Mouse (Mus musculus) heart, embryonic 13.5 days (tissue): ENCODE data around the gene Pirb. TPM values are rescaled to one million over a fixed set of nuclear protein-coding genes. Genes with fewer than 3 reads are reported as not detected.
A peak's percentile ranks its signal among the peaks of the same experiment; 100 is the strongest.
"Not testable (repeated sequence)": the region's sequence is repeated elsewhere in the genome, so short reads cannot be mapped to it uniquely, and the experiment has no call there.

Source experiments
- ATAC-seq: fragments of 200-750 bp; cut with Nextera tagmentation; 2 replicates; pipeline ENCODE4 v1.8.0; 2017; ENCODE audit warnings: moderate TSS enrichment; ENCODE audit not compliant: insufficient number of reproducible peaks, low FRiP score, low TSS enrichment; ENCODE audit errors: extremely low read depth
- H3K27ac ChIP-seq: fragments of 300-500 bp; sonication (generic); replicated peaks from 2 replicates; pipeline ENCODE4 v1.5.1; 2015; ENCODE audit warnings: moderate library complexity, mild to moderate bottlenecking, inconsistent platforms
- H3K27me3 ChIP-seq: fragments of 300-500 bp; sonication (generic); replicated peaks from 2 replicates; pipeline ENCODE4 v1.6.1; 2015; ENCODE audit warnings: mild to moderate bottlenecking, inconsistent platforms
- H3K36me3 ChIP-seq: fragments of 300-500 bp; sonication (generic); 2 replicates; pipeline ENCODE4 v1.6.1; 2015; ENCODE audit warnings: mild to moderate bottlenecking, inconsistent platforms
- H3K4me1 ChIP-seq: fragments of 300-500 bp; sonication (generic); 2 replicates; pipeline ENCODE4 v1.6.1; 2015; ENCODE audit warnings: inconsistent platforms
- H3K4me2 ChIP-seq: fragments of 300-500 bp; sonication (generic); 2 replicates; pipeline ENCODE4 v1.6.1; 2015; ENCODE audit warnings: inconsistent platforms, mild to moderate bottlenecking, moderate library complexity
- H3K4me3 ChIP-seq: fragments of 300-500 bp; sonication (generic); 2 replicates; pipeline ENCODE4 v1.5.1; 2015; ENCODE audit warnings: moderate library complexity, mild to moderate bottlenecking, inconsistent platforms
- H3K9ac ChIP-seq: fragments of 300-500 bp; sonication (generic); 2 replicates; pipeline ENCODE4 v1.6.1; 2015; ENCODE audit warnings: inconsistent platforms, mild to moderate bottlenecking, moderate library complexity
- H3K9me3 ChIP-seq: fragments of 300-500 bp; sonication (generic); 2 replicates; pipeline ENCODE4 v1.6.1; 2016; ENCODE audit warnings: inconsistent platforms
- WGBS: fragments of 180-500 bp; shearing (Covaris S2); methylation state at CpG from one replicate; pipeline ENCODE4 v1.1.7; 2015; ENCODE audit warnings: mixed read lengths; 5-methylcytosine and 5-hydroxymethylcytosine counted together
- polyA plus RNA-seq: library from polyadenylated mRNA; unstranded; fragments of >200 nt; fragmentation: Nextera tagmentation; extraction: Ambion mirVana; gene quantifications from 2 replicates; pipeline ENCODE4 v1.2.1, GENCODE M21; 2015

Gene Pirb
- 0.27 and 0.32 TPM in 2 replicates for polyA plus RNA-seq

- not testable (repeated sequence) for ATAC-seq, H3K4me3 ChIP-seq, H3K9me3 ChIP-seq, H3K27me3 ChIP-seq, H3K36me3 ChIP-seq, H3K4me1 ChIP-seq, H3K27ac ChIP-seq, H3K4me2 ChIP-seq, H3K9ac ChIP-seq
- 31% methylated on average over 1 of the region's 3 CpGs for WGBS
Observed at GRCm38 (mm10) chr7:3720268-3720667, at the start of gene Pirb. Gene Pirb (minus strand): TSS chr7:3720391.

GRCm38 (mm10) chr7:3732675-3733074 is 12.5 kb upstream of the Pirb start:
- H3K9me3 ChIP-seq, H3K4me3 ChIP-seq: not testable (repeated sequence)
- no CpG with 5 or more reads among the region's 1 CpGs for WGBS

GRCm38 (mm10) chr7:3725459-3725858 is 5.3 kb upstream of the Pirb start:
- H3K4me3 ChIP-seq, H3K4me1 ChIP-seq, H3K4me2 ChIP-seq, H3K27me3 ChIP-seq, H3K9ac ChIP-seq, H3K27ac ChIP-seq, ATAC-seq, H3K36me3 ChIP-seq, H3K9me3 ChIP-seq: not testable (repeated sequence)

More at GRCm38 (mm10) chr7:3732675-3733074, 12.5 kb upstream of the Pirb start:
- not testable (repeated sequence) for H3K4me1 ChIP-seq, ATAC-seq, H3K27ac ChIP-seq, H3K4me2 ChIP-seq, H3K9ac ChIP-seq, H3K27me3 ChIP-seq, H3K36me3 ChIP-seq

GRCm38 (mm10) chr7:3715249-3715648 is 4.9 kb downstream of the Pirb start:
- Histone ChIP-seq H3K9ac (no peak overlapping the region), H3K4me3 (no peak overlapping the region), H3K4me2 (no peak overlapping the region), H3K9me3 (no peaks in the 10 kb centered on the region), H3K36me3 (no peaks in the 10 kb centered on the region), H3K27ac (no peak overlapping the region), H3K4me1 (no peaks in the 10 kb centered on the region), H3K27me3 (no peaks in the 10 kb centered on the region)
- WGBS = 27% methylated on average over 1 of the region's 1 CpGs
- ATAC-seq = no peak

DNA sequence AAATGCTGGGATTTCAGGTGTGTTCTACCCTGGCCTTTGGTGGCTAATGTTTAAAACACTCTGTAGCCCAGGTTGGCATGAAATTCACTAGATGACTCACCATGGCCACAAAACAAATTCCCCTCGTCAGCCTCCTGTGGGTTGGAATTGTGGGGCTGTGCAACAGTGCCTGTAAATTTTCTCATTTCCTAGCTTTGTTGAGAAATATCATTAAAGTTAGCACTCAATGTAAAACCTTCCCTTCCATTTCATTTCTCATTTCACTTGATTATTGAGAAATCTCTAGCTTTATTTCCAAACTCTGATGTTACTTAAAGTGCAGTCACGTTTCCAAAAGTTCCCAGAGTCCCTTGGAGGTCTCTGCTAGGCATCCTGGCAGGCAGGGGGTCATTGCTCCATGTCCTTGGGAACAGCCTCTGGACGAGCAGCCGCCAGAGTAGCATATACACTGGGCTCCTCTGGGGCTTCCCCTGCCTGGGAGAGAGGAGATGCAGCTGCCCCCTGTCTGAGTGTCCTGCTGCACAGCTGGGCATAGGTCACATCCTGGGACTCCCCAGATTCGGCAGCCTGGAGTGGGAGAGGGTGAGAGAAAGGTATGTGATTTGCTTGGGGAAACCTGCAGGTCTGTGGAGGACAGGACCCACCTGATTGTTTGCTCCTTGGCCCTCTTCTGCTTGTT is 7.8 kb downstream of the Pirb start:
- H3K4me3 ChIP-seq = no peak overlapping the region
- H3K4me2 ChIP-seq = no peak overlapping the region
- H3K4me1 ChIP-seq = no peaks in the 10 kb centered on the region
- no peak for ATAC-seq
- WGBS = 35% methylated on average over 5 of the region's 5 CpGs
- H3K27me3 ChIP-seq = no peaks in the 10 kb centered on the region
- no peak overlapping the region for H3K27ac ChIP-seq
- peaks cover 10% of the 10 kb centered on the region for H3K36me3 ChIP-seq
- no peaks in the 10 kb centered on the region for H3K9me3 ChIP-seq
- no peak overlapping the region for H3K9ac ChIP-seq

DNA sequence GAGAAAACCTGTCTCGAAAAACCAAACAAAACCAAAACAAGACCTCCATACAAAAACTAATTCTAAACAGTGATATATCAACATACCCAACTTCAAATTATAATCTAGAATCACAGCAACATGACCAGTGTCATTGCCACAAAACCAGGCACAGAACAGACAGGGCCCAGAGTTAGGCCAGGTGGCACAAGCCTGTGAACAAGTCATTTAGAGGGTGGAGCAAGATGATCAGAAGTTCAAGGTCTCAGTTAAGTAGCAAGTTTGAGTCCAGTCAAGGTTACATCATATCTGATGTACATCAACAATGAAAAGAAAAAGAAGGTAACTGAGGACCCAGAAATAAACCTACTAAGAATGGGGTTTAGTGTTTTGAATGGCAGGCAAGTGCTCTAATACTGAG is 11.2 kb downstream of the Pirb start:
- Histone ChIP-seq H3K9ac (no peak overlapping the region), H3K27me3 (no peaks in the 10 kb centered on the region), H3K27ac (no peak overlapping the region), H3K4me3 (no peak overlapping the region), H3K4me2 (no peak overlapping the region), H3K36me3 (peaks cover 40% of the 10 kb centered on the region), H3K4me1 (peaks cover 21% of the 10 kb centered on the region), H3K9me3 (no peaks in the 10 kb centered on the region)
- ATAC-seq = no peak
- WGBS = 85% methylated on average over 1 of the region's 1 CpGs

DNA sequence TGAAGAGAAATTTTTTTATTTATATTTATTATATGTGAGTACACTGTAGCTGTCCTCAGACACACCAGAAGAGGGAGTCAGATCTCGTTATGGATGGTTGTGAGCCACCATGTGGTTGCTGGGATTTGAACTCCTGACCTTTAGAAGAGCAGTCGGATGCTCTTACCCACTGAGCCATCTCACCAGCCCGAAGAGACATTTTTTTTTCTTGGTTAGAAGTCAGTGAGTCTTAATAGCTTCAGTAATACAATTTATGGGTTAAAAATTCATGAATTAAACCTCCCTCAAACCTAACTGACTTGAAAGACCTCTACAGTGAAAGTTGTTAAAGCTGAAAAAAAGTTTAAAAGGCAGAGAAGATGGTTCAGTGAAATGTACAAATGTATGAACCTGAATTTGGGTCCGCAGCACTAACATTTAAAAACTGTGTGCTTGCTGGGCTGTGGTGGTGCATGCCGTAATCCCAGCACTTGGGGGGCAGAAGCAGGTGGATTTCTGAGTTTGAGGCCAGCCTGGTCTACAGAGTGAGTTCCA is 11.7 kb downstream of the Pirb start:
- not testable (repeated sequence) for H3K4me3 ChIP-seq, H3K9me3 ChIP-seq, ATAC-seq, H3K27me3 ChIP-seq, H3K9ac ChIP-seq, H3K27ac ChIP-seq, H3K4me2 ChIP-seq
- 48% methylated on average over 5 of the region's 5 CpGs for WGBS
- Histone ChIP-seq H3K4me1 (peaks cover 21% of the 10 kb centered on the region), H3K36me3 (peaks cover 40% of the 10 kb centered on the region)

GRCm38 (mm10) chr7:3707568-3708413 is 12.4 kb downstream of the Pirb start:
- H3K36me3 ChIP-seq = peaks cover 40% of the 10 kb centered on the region
- no peak for ATAC-seq
- WGBS = 40% methylated on average over 7 of the region's 7 CpGs

DNA sequence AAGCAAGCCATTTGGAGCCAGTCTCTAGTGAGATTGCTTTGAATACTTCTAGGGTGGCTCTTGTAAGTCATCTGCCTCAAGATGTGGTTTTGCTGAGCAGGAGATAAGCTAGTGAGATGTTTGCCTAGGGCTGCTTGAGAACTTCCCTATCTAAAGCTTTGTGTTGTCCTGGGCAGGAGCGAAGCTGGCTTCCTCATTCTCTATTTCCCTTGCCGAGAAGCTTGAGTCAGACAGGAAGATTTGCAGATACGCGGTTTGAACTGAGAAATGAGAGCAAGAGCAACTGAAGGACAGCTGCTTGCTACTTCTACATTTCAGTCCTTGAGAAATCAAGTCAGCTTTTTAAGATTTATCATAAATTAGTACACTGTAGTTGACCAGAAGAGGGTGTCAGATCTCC is 13.2 kb downstream of the Pirb start:
- Histone ChIP-seq H3K9ac (no peak overlapping the region), H3K4me1 (peaks cover 21% of the 10 kb centered on the region), H3K4me2 (peak overlapping the region; percentile 78; the same call in 1 of the 2 replicates), H3K27me3 (no peaks in the 10 kb centered on the region), H3K27ac (0 out of 2 replicates have a peak overlapping the region, but pooled peaks have one; percentile 9), H3K36me3 (peaks cover 41% of the 10 kb centered on the region), H3K4me3 (no peak overlapping the region), H3K9me3 (no peaks in the 10 kb centered on the region)
- ATAC-seq = no peak
- 42% methylated on average over 4 of the region's 4 CpGs for WGBS

More at GRCm38 (mm10) chr7:3707568-3708413, 12.4 kb downstream of the Pirb start:
- Histone ChIP-seq H3K4me3 (no peak overlapping the region), H3K27me3 (no peaks in the 10 kb centered on the region), H3K4me2 (no peak overlapping the region), H3K9me3 (no peaks in the 10 kb centered on the region), H3K9ac (no peak overlapping the region), H3K27ac (no peak overlapping the region), H3K4me1 (peaks cover 21% of the 10 kb centered on the region)

DNA sequence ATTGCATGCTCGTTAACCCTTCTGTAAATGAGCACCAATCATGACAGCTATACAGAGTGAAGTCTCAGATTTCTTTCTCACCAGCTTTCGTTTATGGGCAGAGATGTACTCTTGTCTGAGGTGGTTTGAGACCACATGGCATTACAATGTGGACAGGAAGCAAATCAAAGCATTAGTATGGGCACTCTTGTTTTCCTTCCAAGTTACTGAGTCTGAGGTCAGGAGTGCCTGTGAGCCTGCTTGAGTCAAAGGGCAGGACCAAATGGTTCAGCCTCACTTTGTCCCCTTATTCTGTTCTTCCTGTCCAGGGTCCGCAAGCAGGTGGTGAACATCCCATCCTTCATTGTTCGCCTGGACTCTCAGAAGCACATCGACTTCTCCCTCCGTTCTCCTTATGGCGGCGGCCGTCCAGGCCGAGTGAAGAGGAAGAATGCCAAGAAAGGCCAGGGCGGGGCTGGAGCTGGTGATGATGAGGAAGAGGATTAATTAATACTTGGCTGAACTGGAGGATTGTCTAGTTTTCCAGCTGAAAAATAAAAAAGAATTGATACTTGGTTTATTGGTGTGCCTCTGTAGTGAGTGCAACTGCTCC is 13.8 kb downstream of the Pirb start:
- no peaks in the 10 kb centered on the region for H3K27me3 ChIP-seq
- peaks cover 47% of the 10 kb centered on the region for H3K36me3 ChIP-seq
- peak overlapping the region; percentile 90 for H3K4me3 ChIP-seq
- H3K4me2 ChIP-seq = peak overlapping the region; percentile 78
- H3K9me3 ChIP-seq = no peaks in the 10 kb centered on the region
- no peak for ATAC-seq
- 60% methylated on average over 11 of the region's 11 CpGs for WGBS
- peak overlapping the region; percentile 96 for H3K9ac ChIP-seq
- H3K27ac ChIP-seq = peak overlapping the region; percentile 33; the same call in 1 of the 2 replicates
- H3K4me1 ChIP-seq = peaks cover 21% of the 10 kb centered on the region

GRCm38 (mm10) chr7:3705911-3706310 is 14.3 kb downstream of the Pirb start:
- Histone ChIP-seq H3K9ac (peak overlapping the region; percentile 96), H3K4me2 (peak overlapping the region; percentile 78), H3K27me3 (no peaks in the 10 kb centered on the region), H3K9me3 (no peaks in the 10 kb centered on the region), H3K4me3 (peak overlapping the region; percentile 90), H3K27ac (0 out of 2 replicates have a peak overlapping the region, but pooled peaks have one; percentile 33), H3K36me3 (peaks cover 52% of the 10 kb centered on the region), H3K4me1 (peaks cover 21% of the 10 kb centered on the region)
- WGBS = 37% methylated on average over 6 of the region's 6 CpGs
- ATAC-seq = no peak
